Mouse (Mus musculus) E14TG2a.4 (cell line): ENCODE results near the gene A930033H14Rik.

ENCODE experiments used
- CTCF ChIP-seq: conservative IDR thresholded peaks from 2 replicates; pipeline ENCODE4 v1.5.1; 2014; ENCODE audit warnings: low read length
- NANOG ChIP-seq: IDR thresholded peaks from 2 replicates; pipeline ENCODE4 v1.6.1; 2014; ENCODE audit warnings: borderline replicate concordance, low read length, mixed read lengths
- POU5F1 ChIP-seq: IDR thresholded peaks from 2 replicates; pipeline ENCODE4 v1.6.1; 2014; ENCODE audit warnings: low read length, borderline replicate concordance

GRCm38 (mm10) chr10:69206081-69206480 is 6.8 kb downstream of the A930033H14Rik start:
- no peak for TF ChIP-seq CTCF
- TF ChIP-seq NANOG, result no peak
- TF ChIP-seq POU5F1, result no peak
